Mouse (Mus musculus): ENCODE measurements at regions not wholly inside any gene's neighbourhood (a gene's known extent, or its start where the extent isn't known, plus 50 kb on each side); places are given as distances from the start of the nearest gene placed in this dataset.

- no peak for DNase-seq
Observed at GRCm38 (mm10) chr9:41672958-41673357, 451.1 kb downstream of the Sorl1 start.

- no peak for DNase-seq
Observed at GRCm38 (mm10) chr9:41668741-41669140, 455.4 kb downstream of the Sorl1 start.

GRCm38 (mm10) chr9:41665000-41665685 lies 459.0 kb downstream of the Sorl1 start:
- DNase-seq, result peak; percentile 40

GRCm38 (mm10) chr9:41660576-41660975 lies 463.5 kb downstream of the Sorl1 start:
- no peak for DNase-seq

- no peak for DNase-seq
Observed at GRCm38 (mm10) chr9:41660011-41660410, 464.1 kb downstream of the Sorl1 start.

- no peak for DNase-seq
Observed at GRCm38 (mm10) chr9:41631564-41632205, 470.2 kb upstream of the Ubash3b start.

GRCm38 (mm10) chr9:41621341-41621740 lies 459.8 kb upstream of the Ubash3b start:
- DNase-seq, result no peak

- no peak for DNase-seq
Observed at GRCm38 (mm10) chr9:41614002-41614401, 452.5 kb upstream of the Ubash3b start.

GRCm38 (mm10) chr9:41612802-41613550 lies 451.5 kb upstream of the Ubash3b start:
- DNase-seq, result no peak

GRCm38 (mm10) chr9:41612452-41612795 lies 450.9 kb upstream of the Ubash3b start:
- DNase-seq, result no peak

- DNase-seq, result peak; percentile 18
Observed at GRCm38 (mm10) chr9:41611534-41612451, 450.3 kb upstream of the Ubash3b start.

GRCm38 (mm10) chr9:41610347-41610746 lies 448.9 kb upstream of the Ubash3b start:
- no peak for DNase-seq

GRCm38 (mm10) chr9:41606136-41606535 lies 444.6 kb upstream of the Ubash3b start:
- no peak for DNase-seq

- DNase-seq, result no peak
Observed at GRCm38 (mm10) chr9:41604916-41605315, 443.4 kb upstream of the Ubash3b start.

- no peak for DNase-seq
Observed at GRCm38 (mm10) chr9:41600778-41601177, 439.3 kb upstream of the Ubash3b start.

- DNase-seq, result no peak
Observed at GRCm38 (mm10) chr9:41599874-41600273, 438.4 kb upstream of the Ubash3b start.

GRCm38 (mm10) chr9:41595749-41596148 lies 434.3 kb upstream of the Ubash3b start:
- no peak for DNase-seq

- no peak for DNase-seq
Observed at GRCm38 (mm10) chr9:41593998-41594397, 432.5 kb upstream of the Ubash3b start.

- no peak for DNase-seq
Observed at GRCm38 (mm10) chr9:41592900-41593690, 431.6 kb upstream of the Ubash3b start.

GRCm38 (mm10) chr9:41592101-41592500 lies 430.6 kb upstream of the Ubash3b start:
- DNase-seq, result no peak

GRCm38 (mm10) chr9:41590164-41590563 lies 428.7 kb upstream of the Ubash3b start:
- peak; percentile 41 for DNase-seq
